Mouse (Mus musculus): ENCODE measurements around the gene Rab42. TPM values are rescaled to one million over a fixed set of nuclear protein-coding genes. Genes with fewer than 3 reads are reported as not detected.
"Not testable (repeated sequence)": the region's sequence is repeated elsewhere in the genome, so short reads cannot be mapped to it uniquely, and the experiment has no call there.

Gene Rab42
- total RNA-seq, 2 experiments from 2014 or later, result 1.2 to 1.5 TPM

DNA sequence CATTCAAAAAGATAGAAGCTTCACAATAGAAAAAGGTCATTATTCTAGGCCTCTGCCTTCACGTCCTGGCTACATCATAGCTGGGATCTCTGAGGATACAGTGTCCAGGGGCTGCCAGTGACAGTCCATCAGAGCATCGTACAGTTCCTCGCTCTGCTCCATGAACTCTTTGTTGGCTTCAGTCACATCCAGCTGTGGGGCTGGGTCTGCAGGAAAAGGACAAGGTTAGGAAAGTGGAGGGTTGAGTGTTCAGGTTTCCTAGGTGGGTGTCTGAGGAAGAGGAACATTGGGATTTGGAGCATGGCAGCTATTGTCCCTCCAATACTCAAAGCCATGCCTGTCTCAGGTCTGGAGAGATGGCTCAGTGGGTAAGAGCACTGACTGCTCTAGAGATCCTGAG lies 8.6 kb upstream of the Rab42 start:
- DNase-seq, result no peak

DNA sequence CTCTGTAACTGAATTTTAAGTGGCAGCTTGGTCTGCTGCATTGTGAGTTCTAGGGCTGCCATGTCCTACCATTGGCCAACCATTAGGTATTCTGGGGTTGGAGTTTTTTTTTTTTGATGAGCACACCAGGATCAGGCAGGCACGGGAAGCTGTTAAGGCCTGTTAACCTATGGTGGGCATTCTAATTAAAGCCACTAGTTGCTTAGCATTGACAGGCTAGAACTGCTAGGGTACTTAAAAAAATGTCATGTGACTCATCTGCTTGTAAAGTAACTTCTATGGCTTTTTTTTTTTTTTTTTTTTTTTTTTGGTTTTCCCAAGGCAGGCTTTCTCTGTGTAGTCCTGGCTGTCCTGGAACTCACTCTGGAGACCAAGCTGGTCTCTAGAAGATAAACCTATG lies 8.0 kb upstream of the Rab42 start:
- no peak for DNase-seq

DNA sequence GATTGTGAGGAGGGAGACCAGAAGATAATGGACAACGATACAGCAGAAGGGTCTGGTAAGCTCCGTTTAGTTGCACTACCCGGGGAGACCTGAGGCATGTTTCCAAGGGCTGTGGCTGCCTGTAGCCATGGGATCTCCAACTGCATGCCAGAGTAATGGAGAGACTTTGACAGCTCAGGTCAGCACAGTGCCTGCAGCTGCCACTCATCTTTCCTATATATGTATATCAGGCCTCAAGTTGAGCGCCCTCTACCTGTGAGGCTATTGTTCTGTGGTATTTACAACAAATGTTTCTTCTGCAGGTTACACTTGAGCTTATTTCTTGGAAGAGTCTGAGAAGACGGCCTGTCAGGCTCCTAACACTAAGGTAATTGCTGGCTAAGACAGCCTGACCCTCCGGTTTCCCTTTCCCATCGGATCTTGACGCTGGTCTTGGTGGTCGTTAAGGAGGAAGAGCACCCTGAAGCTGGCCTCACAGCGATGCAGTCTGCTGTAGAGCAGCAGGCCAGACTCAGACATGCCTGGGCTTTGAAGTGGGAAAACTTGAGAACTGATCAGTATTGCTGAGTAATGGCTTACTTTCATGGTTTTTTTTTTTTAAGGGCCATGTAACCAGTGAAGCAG lies 6.8 kb upstream of the Rab42 start:
- peak; percentile 51 for DNase-seq

DNA sequence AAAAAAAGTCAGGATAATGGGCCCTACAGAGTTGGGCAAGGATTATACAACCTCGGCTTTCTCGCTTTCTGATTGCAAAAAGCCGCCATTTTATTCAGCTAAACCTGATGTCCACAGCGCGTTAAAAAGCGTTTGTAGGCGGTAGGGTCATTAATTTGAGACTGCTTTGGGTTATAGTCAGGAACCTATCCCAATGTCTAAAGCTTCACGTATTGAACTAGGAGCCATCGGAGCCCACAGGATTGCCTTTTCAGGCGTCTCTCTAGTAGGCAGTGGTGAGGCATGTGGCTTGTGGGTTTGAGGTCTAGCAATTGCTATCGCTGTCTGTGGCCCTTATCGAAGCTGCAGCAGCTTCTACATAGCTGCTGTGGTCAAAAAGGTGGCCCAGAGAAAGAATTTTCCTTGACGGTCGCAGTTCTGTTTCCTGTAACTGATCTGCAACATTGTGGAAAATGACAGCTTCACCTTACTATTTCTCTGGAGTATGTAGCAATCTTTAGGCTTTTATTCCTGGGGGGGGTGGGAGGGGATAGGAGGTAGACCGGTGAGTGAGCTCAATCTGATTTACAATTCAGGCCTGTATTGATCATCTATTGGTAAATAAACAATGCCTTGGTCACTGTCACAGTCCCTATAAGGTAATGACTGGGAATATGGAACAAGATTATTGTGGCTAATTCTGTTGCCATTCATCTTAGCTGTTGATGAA lies 6.1 kb upstream of the Rab42 start:
- no peak for DNase-seq

DNA sequence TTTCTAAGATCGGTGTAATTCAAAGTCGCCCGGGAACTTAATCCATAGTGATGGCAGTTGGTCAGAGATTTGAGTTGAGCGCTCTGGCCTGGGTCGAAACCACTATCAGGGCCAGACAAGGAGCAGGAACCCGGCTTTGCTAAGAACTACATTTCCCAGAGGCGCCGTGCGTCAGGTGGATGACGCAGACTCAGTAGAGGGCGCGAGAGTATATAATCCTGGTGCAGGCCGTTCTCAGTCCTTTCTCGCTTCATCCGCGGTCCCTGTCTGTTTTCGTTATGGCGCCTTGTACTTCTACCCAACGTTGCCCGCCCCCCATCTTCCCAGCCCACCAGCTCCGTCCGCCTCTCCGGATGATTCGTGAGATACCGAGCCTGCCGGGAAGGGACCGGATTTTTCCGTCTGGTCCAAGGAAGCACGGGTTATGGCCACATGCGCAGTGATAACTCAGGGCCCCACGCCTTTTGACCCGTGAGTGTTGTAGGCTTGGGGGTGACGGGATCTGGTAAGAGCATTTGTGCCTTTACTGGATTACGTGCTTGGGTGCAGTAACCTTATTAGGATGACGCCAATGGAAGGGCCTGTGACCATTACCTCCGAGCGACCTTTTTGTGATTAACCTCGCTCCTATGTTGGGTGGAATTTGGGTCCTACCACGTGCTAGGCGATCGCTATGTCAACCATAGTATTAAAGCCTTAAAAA lies 5.4 kb upstream of the Rab42 start:
- DNase-seq, result peak; percentile 90

DNA sequence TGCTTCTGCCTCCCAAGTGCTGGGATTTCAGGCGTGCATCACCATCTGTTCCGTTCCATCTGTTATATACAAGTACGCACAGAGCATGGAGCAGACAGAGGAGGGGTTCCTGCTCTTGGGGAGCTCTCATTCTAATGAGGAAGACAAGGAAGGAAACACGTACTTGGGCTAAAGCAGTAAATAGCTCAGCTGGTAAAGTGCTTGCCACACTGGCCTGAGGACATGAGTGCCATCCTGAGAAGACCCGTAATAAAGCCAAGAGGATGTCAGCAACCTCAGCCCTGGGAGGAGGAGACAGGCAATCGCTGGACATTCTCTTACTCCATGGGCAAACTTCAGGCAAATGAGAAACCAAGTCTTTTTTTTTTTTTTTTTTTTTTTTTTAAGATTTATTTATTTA lies 2.8 kb upstream of the Rab42 start:
- DNase-seq, result no peak

DNA sequence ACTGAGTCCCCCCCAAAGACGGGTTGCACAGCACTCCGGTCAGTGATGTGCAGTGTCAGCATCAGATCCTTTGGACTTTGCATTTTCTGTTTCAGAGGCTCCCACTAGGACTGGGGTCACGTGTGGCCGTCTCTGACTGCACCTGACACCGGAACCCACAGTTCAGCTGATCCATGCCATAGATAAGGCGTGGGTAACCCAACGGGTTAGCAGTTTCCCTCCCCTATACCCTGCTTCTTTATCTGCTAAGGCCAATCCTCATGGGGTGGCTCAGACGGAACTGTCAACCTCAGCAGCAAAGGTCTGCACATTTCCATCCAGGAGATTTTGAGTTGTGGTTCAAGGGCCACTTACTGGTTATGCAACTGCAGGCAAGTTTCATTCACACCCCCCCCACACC lies 2.1 kb upstream of the Rab42 start:
- DNase-seq, result no peak

DNA sequence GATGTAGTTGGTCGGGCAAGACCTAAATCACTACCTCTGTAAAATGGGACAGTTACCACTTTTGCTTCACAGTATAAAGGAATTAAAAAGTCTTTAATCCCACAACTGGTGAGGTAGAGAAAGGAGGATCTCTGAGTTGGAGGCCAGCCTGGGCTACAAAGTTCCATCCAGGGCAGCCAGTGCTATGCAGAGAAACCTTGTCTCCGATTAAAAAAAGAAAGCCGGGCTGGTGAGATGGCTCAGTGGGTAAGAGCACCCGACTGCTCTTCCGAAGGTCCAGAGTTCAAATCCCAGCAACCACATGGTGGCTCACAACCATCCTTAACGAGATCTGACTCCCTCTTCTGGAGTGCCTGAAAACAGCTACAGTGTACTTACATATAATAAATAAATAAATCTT lies 299 bp upstream of the Rab42 start:
- not testable (repeated sequence) for DNase-seq

DNA sequence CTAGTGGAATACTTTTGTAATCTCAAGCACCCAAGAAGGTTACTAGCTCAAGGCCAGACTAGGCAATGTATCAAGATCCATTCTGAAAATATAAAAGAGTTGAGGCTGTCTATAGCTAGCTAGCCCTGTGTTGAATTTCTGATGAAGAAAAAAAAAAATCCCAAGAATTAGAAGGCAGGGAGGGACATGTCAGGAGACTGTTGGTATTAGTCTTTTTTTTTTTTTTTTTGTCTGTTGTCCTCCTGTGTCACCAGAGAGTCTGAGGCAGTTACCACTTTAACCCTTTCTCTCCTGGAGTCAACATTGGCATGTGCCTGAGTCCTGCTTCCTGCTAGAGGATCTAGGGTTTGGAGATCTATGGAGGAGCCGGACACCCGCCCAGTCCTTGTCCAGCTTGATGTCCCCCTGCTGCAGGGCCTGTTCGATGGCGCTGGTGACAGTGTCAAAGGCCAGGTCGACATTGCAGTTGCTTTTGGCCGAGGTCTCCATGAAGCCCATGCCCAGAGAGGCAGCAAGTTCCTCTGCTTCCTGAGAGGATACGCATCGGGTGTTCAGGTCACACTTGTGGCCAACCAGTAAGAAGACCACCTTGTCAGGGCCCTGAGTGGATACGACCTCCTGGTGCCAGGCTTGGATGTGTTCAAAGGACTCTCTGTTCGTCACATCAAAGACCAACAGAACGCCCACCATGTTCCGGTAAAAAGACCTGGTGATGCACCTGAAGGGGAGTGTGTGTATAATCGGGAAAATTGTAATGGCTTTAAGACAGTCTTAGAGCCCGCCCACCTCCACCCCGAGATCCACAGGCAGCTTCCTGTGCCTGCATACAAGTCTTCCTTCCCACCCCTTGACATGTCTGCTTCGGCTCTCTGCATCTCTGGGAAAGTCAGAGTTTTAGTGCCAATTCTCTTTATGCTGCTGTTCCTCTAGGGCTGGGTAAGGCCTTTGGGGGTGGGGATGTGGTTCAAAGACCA lies 933 bp downstream of the Rab42 start:
- DNase-seq, result no peak

DNA sequence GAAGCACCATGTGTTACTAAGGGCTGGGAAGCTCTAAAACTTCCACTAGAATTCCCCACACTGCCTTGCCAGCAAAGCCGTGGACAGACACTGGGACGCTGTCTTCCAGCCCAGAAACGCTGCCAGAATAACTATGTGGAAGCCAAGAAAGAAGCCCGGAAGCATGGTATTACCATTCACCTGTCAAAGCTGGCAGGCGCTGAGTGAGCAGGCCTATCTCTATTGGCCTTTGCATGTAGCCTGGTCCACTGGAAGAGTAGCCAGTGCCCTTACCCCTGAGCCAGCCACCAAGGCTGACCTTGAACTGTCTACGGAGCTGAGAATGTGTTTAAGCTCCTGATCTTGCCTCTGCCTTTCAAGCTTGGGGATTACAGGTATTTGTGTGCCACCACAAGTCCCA lies 1.7 kb downstream of the Rab42 start:
- peak; percentile 63 for DNase-seq

DNA sequence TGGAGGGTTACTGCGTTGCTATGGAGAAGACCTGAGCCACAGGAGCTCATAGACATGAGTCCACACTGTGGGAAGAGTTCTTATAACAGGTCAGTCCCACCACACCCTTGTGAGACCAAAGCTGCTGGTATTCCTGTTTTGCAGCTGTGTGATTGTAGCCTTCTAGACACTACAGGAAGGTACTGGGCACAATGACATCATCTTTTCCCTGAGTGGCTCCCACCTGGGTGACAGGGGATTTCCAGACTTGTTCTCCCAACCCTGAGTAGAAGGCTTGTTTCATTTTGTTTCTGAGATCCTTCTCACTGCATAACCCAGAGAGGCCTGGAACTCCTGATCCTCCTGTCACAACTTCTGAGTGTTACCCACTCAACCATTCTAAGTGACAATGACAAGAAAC lies 3.3 kb downstream of the Rab42 start:
- DNase-seq, result no peak

DNA sequence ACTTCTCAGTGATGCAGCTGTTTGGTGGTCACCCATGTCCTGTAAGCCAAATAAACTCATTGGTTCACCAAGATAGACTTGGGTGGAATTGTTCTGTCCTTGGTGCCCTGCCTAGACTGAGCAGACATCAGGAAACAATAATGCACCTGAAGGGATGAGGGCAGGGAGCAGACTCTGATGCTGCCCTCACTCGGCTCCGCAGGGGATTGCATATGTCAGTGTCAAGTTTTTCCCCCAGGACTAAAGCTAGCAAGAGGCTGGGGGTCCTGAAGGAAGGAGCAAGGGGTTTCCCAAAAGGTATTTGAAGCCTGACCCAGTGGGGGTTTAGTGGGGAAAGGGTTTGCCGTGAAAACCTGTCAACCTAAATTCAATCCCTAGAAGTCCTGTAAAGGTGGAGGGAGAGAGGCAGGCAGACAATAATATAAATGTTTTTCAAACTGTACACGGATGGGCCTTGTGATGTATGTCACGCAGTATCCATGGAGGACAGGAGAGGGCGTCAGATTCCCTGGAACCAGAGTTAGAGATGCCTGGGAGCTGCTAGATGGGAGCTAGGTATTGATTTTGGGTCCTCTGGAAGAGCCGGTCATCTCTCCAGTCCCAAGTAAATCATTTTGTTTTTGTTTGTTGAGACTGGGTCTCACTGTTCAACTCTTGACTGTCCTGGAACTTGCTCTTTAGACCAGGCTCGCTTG lies 7.3 kb downstream of the Rab42 start:
- DNase-seq, result no peak

DNA sequence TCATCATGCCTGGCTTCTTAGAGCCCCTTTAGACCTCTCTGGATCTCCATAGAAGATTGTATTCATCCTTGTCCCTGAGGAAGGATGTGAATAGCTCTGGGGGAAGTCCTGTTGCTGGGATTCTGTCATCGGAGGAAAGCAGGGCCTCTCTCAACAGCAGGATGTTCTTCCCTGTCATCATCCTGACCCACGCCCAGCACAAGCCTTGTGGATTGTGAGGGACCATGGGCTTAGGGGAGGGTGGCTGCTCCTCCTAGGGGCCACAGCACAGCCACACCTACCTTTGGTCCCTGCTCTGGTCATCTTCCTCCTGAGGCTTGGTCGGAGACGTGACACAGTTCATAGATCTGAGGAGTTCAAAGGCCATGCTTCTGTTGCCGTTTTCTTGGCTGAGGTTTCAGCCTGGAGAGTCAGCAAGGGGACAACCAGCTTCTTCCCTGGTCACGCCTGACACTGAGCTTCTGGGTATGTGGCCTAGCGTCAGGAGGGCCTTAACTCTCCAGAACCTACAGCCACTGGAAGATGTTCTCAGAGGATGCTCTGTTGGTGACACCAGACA lies 9.4 kb downstream of the Rab42 start:
- no peak for DNase-seq

DNA sequence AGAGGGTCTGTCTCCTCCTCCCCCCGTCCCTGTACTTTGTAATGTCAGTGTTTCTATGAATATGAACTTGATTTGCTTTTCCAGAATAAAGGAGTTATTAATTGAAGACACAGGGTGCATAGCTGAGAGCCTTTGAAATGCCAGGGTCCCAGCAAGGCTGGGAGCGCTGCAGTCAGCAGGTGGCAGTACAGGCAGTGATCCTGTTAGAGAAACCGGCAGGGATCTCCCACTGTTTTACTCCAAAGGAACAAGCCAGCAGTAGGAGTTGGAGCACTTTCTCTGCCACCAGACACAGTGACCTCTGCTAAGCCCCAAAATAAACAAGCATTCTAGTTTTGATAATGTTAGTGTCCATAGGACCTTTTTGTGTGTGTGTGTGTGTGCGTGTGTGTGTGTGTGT lies 10.2 kb downstream of the Rab42 start:
- peak; percentile 77 for DNase-seq

DNA sequence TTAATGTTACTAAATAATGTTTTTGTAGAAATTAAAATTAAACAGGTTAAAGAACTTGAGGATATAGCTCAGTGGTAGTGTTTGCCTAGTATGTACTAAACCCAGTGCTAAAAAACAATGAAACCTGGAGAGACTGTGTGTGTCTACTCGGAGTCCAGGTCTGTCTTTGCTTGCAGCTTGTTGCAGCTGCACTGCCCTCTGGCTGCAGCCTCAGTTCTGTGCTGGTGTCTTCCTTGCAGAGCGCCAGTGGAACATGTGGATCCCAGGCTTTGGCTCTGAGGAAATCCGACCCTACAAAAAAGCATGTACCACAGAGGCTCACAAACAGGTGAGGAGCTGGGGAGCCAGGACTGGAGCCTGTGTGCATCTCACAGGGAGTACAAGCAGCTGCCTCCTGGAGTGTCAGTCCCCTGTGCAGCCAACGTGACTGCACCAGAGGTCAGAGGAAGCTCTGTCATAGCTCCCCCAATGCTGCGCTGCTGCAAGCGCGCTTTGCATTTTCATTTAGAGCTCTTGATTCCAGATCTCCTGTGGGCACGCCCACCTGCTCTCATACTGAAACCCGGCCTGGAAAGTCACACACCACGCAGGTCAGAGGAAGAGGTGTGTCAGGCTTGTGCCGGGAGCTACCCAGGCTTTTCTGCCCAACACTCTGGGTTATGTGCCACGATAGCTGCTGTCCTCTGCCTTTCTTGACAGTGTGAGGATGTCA lies 11.4 kb downstream of the Rab42 start:
- DNase-seq, result no peak

DNA sequence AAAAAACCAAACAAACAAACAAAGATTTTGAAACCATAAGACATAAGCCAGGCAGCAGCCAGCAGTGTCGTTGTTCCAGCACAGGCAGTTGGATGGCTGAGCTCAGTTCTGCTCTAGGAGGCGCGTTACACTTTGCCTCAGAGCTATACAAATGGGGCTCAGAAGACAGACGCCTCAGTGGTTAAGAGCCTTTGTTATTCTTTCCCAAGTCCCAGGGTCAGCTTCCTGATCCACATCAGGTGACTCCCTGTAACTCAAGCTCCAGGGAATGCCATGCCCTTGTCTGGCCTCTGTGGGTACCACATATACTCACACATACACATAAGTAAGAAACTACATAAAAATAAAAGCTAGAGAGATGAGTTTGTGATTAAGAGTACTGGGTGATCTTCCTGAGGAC lies 12.1 kb downstream of the Rab42 start:
- DNase-seq, result no peak

DNA sequence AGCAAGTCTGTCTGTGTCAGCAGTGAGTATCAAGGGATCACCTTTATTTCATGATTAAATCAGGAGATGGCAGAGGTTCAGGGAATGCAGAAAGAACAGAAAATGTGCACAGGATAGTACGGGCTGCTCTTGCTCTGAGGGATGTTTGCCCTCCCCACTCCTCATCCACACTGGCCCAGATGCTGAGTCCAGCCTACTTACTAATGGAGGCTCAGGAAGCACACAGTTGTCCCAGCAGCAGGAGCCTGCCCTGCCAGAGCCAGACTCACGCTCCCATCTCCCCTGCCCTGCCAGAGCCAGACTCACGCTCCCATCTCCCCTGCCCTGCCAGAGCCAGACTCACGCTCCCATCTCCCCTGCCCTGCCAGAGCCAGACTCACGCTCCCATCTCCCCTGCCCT lies 14.3 kb downstream of the Rab42 start:
- not testable (repeated sequence) for DNase-seq

DNA sequence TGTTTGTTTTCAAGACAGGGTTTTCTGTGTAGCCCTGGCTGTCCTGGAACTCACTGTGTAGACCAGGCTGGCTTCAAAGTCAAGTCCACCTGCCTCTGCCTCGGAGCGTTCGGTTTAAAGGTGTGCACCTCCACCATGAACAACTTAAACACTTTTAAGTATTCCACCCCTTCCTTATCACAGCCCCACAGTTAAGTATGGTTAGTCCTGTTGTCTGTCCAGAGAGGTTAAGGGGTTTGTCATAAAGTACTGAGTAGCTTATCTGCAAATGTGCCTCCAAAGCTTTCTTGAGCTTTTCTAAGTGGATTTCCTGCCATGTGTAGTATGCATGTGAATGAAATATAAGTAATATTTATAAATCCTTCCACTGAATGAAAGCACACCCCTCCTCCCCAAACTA lies 27.2 kb downstream of the Rab42 start:
- DNase-seq, result no peak

DNA sequence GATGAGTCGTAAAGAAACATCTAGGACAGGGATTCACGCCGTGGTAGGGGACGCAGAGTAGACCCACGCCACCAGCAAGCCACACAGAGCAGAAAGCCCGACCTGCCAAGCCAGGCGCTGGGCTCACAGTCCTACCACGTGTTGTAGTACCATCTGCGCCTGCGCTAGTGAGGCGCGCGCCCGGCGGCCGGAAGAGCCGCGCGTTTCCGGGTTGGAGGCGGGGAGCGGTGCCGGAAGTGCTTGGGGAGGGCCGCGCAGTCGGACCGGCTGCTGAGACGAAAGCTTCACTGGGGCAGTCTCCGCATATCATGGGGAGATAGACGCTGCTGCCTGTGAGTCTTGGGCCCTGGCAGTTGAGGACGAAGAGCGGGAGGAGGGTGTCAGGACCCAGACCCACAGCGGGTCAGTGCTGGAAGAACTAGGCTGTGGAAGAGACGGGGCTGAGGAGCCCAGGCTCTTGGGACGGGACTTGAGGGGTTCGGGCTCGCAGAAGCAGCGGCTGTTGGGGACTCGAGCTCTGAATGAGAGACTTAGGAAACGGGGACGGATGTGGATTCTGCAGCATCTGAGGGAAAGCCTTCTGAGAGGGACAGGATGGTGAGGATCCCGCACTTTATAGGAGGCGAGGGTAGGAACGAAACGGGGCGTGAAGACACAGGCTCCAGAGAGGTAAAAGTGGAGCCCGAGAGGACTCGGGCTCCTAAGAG lies 28.9 kb downstream of the Rab42 start, which contains the start of gene Taf12:
Gene Taf12 (plus strand): TSS at position 220 of the 707 bp plus-strand sequence.
- DNase-seq, result peak; percentile 94

DNA sequence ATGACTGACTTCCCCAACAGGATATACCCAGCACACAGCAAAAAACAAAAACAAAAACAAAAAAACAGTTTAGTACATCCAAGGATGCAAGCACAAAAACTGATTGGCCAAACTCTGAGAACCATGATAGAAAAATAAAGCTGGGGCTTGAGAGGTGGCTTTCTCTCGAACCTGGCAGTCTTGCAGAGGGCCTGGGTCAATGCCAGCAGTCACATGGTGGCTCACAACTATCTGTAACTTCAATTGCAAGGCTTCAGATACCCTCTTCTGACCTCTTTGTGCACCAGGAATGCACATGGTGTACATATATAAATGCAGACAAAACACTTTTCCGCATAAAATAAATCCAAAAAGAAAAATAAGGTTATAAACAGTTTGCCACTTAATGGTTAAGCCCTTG lies 30.0 kb downstream of the Rab42 start:
- DNase-seq, result peak; percentile 30
